In the genomic region with DNA sequence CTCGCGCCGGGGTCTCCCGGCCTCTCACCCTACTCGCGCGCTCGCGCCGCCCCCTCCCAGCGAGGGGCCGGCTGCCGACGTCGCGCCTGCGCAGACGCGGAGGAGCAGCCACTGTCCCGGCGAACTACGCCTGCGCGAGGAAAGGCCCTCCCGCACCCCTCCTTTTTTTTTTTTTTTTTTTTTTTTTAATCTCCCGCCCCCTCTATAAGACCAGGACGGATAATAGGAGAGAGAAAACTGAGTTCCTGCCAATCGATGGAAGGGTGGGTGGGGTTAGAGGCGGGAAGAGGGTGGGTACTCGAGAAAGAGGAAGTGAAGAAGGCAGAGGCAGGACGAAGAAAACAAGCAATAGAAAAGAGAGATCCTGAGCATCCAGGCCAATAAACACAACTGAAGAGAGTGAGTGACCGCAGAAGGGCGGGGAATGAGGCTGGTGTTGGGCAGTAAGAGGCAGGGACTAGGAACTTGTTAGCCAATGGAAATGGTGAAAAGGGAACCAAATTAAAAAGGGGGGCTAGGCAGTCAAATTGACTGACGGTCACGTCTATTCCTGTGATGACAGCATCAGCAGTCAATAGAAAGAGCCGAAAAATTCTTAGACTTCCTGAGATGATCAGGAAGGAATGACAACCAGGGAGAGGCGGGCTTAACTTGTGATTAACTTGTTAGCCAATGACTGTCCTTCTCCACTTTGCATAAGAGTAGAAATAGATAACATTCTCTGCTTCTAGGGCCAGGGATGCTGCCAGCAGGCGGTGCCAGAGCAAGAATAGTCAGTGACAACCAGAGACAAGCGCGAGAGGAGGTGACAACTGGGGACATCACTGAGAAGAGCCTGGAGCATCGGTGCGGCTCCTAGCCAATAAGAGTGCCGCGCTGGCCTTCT, we compare ENCODE assay signal across 8 mouse cellular contexts. TPM values are rescaled to one million over a fixed set of nuclear protein-coding genes. Genes with fewer than 3 reads are reported as not detected.
A peak's percentile ranks its signal among the peaks of the same experiment; 100 is the strongest.
DNase-seq lines count a peak whose midpoint lies in the region; ATAC-seq lines count a peak whose summit lies in the region.

A gene (plus strand): TSS at position 338 of the 886 bp plus-strand sequence.

- under 1% methylated on average over 38 of the region's 44 CpGs for WGBS in hindbrain, embryonic 14.5 days

- H3K9ac ChIP-seq in hindbrain, embryonic 14.5 days: peak within 1 kb of the TSS; percentile 92

- peaks cover 1% of the 10 kb centered on the region; the same call in 1 of the 2 replicates for H3K27me3 ChIP-seq in hindbrain, embryonic 14.5 days (ENCODE audit: control insufficient read depth, insufficient read depth, low read length)

- no peaks in the 10 kb centered on the region for H3K9me3 ChIP-seq in hindbrain, embryonic 14.5 days (ENCODE audit: control insufficient read depth, low read length)

- H3K4me3 ChIP-seq in hindbrain, embryonic 14.5 days (replicated peaks; ENCODE audit: low read length): peak within 1 kb of the TSS; percentile 97

- peaks cover 7% of the 10 kb centered on the region; the same call in 1 of the 2 replicates for H3K36me3 ChIP-seq in hindbrain, embryonic 14.5 days (replicated peaks; ENCODE audit: control insufficient read depth, insufficient read depth)

- peak within 1 kb of the TSS; percentile 100 for H3K4me2 ChIP-seq in hindbrain, embryonic 14.5 days (replicated peaks)

- peak; percentile 100 for DNase-seq in R1 (ENCODE audit: low read depth, low spot score)
- peak; percentile 91 to 96 for DNase-seq in cerebellum, postnatal 25 days
- DNase-seq in frontal cortex, postnatal 25 days (ENCODE audit: low spot score in 2 of 2): peak; percentile 79 to 81
- DNase-seq in hindbrain, embryonic 14.5 days (ENCODE audit: low spot score): peak; percentile 94
- peak; percentile 89 to 91 for DNase-seq in layer of hippocampus, postnatal 36 days
- peak; percentile 98 for DNase-seq in lung, postnatal 36 days
- peak; percentile 99 for DNase-seq in retina, postnatal 1 day
- DNase-seq in urinary bladder, adult 18-20 months (ENCODE audit: low spot score in 2 of 2): peak; percentile 62 to 89

- ATAC-seq in hindbrain, embryonic 14.5 days (ENCODE audit: low FRiP score): peak; percentile 96

- peak within 1 kb of the TSS; percentile 84 for H3K27ac ChIP-seq in hindbrain, embryonic 14.5 days

- peaks cover 26% of the 10 kb centered on the region for H3K4me1 ChIP-seq in hindbrain, embryonic 14.5 days (replicated peaks; ENCODE audit: control insufficient read depth, insufficient read depth, low read length)

RNA-seq across cellular contexts. Expression of the gene that starts here (rescaled TPM):
- polyA plus RNA-seq in hindbrain, embryonic 14.5 days (2014; fragmentation: Nextera tagmentation; extraction: Ambion mirVana): 2.2 and 2.8 TPM in 2 replicates
- total RNA-seq in layer of hippocampus, postnatal 36 days (2021): 1 to 10 TPM in 1 of 2 experiments, not detected in 1; 1.1 TPM

Comparison
In these comparisons a context has a peak if more than half of its experiments do, and no peak if none do; other contexts are left out.
1. Peak in every context shown above with its lines: DNase-seq, ATAC-seq, H3K4me3 ChIP-seq and H3K27ac ChIP-seq.